Mouse (Mus musculus) cerebellum, adult 2 months (tissue): ENCODE results near the gene Gas2. TPM values are rescaled to one million over a fixed set of nuclear protein-coding genes. Genes with fewer than 3 reads are reported as not detected.

Source experiments
- DNase-seq, 2 experiments: peaks; one replicate each; pipeline ENCODE4 v3.0.0; 2021
- H3K27ac ChIP-seq: fragments of 200-500 bp; 2 replicates; pipeline ENCODE4 v1.5.1; 2012; ENCODE audit warnings: low read length, control low read depth, inconsistent platforms; ENCODE audit not compliant: insufficient read depth
- H3K27me3 ChIP-seq: fragments of 200-500 bp; 2 replicates; pipeline ENCODE4 v1.6.1; 2012; ENCODE audit warnings: inconsistent platforms, mild to moderate bottlenecking, low read length, moderate library complexity; ENCODE audit not compliant: control insufficient read depth, insufficient read depth
- H3K4me1 ChIP-seq: fragments of 200-500 bp; 2 replicates; pipeline ENCODE4 v1.6.1; 2011; ENCODE audit warnings: low read length; ENCODE audit not compliant: control insufficient read depth, insufficient read depth
- H3K4me3 ChIP-seq: fragments of 200-500 bp; replicated peaks from 2 replicates; pipeline ENCODE3; 2011; ENCODE audit warnings: mild to moderate bottlenecking, low read depth, low read length, control low read depth; ENCODE audit not compliant: insufficient read depth
- CTCF ChIP-seq: fragments of 200-500 bp; IDR thresholded peaks from 2 replicates; pipeline ENCODE4 v1.5.1; 2011; ENCODE audit warnings: low read depth, mild to moderate bottlenecking, control low read depth, low read length, moderate library complexity, borderline replicate concordance; ENCODE audit not compliant: insufficient read depth
- POLR2A ChIP-seq: fragments of 200-500 bp; IDR thresholded peaks from 2 replicates; pipeline ENCODE4 v1.6.1; 2011; ENCODE audit warnings: low read length, control low read depth, borderline replicate concordance; ENCODE audit not compliant: insufficient read depth
- WGBS: fragments of 180-500 bp; shearing (Covaris S2); methylation state at CpG from one replicate; pipeline ENCODE4 v1.1.7; 2018; 5-methylcytosine and 5-hydroxymethylcytosine counted together
- polyA plus RNA-seq: library from polyadenylated mRNA; depleted of rRNA; stranded (reverse); fragments of >200 nt; gene quantifications from 2 replicates; pipeline ENCODE4 v1.2.3, GENCODE M21; 2012; rRNA removed

The Gas2 gene
- polyA plus RNA-seq, 1 experiment, result 11.1 TPM

- no peak for DNase-seq
- no peak overlapping the region for H3K27ac ChIP-seq
- peaks cover 3% of the 10 kb centered on the region; the same call in 1 of the 2 replicates for H3K4me1 ChIP-seq
- no peaks in the 10 kb centered on the region for H3K27me3 ChIP-seq
- H3K4me3 ChIP-seq, result no peak overlapping the region
- TF ChIP-seq POLR2A (no peak), CTCF (no peak)
- WGBS, result 93% methylated on average over 2 of the region's 2 CpGs
Observed at GRCm38 (mm10) chr7:52007138-52007537, 145.3 kb downstream of the Gas2 start.

GRCm38 (mm10) chr7:52013457-52013856, 151.6 kb downstream of the Gas2 start:
- Histone ChIP-seq H3K27me3 (no peaks in the 10 kb centered on the region), H3K4me1 (no peaks in the 10 kb centered on the region), H3K4me3 (no peak overlapping the region), H3K27ac (no peak overlapping the region)
- TF ChIP-seq CTCF (no peak), POLR2A (no peak)
- no peak for DNase-seq
- 78% methylated on average over 7 of the region's 7 CpGs for WGBS

- Histone ChIP-seq H3K27me3 (no peaks in the 10 kb centered on the region), H3K27ac (no peak overlapping the region), H3K4me1 (no peaks in the 10 kb centered on the region), H3K4me3 (no peak overlapping the region)
- WGBS, result 88% methylated on average over 1 of the region's 1 CpGs
- DNase-seq, result no peak
- TF ChIP-seq CTCF (no peak), POLR2A (no peak)
Observed at GRCm38 (mm10) chr7:52015180-52015579, 153.4 kb downstream of the Gas2 start.

- Histone ChIP-seq H3K27me3 (no peaks in the 10 kb centered on the region), H3K4me1 (no peaks in the 10 kb centered on the region), H3K27ac (no peak within 1 kb of the TSS), H3K4me3 (no peak within 1 kb of the TSS)
- 84% methylated on average over 3 of the region's 3 CpGs for WGBS
- no peak for DNase-seq
- no peak for TF ChIP-seq POLR2A
- TF ChIP-seq CTCF, result no peak
Observed at GRCm38 (mm10) chr7:52015628-52016027, 153.8 kb downstream of the Gas2 start, which contains the start of gene 1700015G11Rik. TSS of gene 1700015G11Rik (minus strand) at chr7:52015728.

DNA sequence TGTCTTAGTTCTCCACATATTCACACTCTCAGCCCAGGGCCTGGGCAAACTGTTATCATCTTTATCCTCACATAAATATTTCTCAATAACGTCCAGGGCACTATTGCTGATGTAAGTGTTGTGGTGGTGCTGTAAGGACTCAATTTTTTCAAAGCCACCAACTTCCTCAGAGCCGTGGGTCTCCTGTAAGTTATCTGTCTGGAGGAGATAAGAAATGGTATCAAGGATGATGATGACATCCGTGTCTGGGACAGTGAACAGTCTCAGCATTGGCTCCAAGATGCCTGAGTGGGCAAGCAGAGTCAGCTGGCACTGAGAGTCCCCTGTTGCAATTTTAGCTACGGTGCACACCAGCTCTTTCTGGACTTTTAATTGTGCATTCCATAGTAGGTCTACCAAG, 160.2 kb downstream of the Gas2 start:
- no peak for DNase-seq
- TF ChIP-seq CTCF (no peak), POLR2A (no peak)
- Histone ChIP-seq H3K4me3 (no peak overlapping the region), H3K27ac (no peak overlapping the region), H3K4me1 (no peaks in the 10 kb centered on the region), H3K27me3 (no peaks in the 10 kb centered on the region)
- 83% methylated on average over 4 of the region's 4 CpGs for WGBS

- WGBS, result 92% methylated on average over 5 of the region's 5 CpGs
- Histone ChIP-seq H3K4me3 (no peak overlapping the region), H3K4me1 (no peaks in the 10 kb centered on the region), H3K27ac (no peak overlapping the region), H3K27me3 (no peaks in the 10 kb centered on the region)
- DNase-seq, result no peak
- no peak for TF ChIP-seq POLR2A
Observed at GRCm38 (mm10) chr7:52024050-52024626, 162.3 kb downstream of the Gas2 start.

DNA sequence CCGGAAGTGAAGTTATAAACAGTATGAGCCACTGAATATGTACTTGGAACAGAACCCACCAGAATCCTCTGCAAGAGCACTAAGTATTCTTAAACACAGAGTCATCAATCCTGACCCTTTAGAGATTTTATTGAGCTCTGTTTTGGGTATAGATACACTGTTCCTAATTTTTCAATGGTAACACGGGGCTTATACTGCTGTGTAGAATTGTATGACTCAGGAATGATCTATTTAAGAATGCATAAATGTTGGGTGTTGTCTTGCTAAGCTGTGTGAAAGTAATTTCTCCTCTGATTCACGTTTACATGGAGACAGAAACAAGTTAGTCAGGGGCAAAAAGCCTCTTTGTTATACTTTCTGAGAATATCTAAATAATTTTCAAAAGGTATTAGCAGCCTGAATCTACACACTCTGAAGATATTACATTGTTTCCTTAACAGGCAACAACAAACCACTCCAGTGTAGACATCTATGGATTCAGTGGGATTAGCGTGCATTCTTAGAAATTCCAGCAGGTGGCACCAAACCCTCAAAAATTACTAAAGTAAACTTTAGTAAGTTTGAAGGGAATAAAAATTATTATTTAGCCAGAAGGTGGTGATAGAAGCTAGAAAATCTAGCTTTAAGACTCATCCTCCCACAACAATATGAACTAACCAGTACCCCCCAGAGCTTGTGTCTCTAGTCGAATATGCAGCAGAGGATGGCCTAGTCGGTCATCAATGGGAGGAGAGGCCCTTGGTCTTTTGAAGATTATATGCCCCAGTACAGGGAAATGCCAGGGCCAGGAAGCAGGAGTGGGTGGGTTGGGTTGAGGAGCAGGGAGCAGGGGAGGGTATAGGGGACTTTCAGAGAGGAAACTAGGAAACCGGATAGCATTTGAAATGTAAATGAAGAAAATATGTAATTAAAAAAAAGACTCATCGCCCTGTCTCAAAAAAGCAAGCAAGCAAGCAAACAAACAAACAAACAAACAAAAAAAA, 176.1 kb downstream of the Gas2 start:
- WGBS, result 48% methylated on average over 8 of the region's 8 CpGs
- H3K27me3 ChIP-seq, result no peaks in the 10 kb centered on the region
- DNase-seq, result no peak
- no peaks in the 10 kb centered on the region for H3K4me1 ChIP-seq
- H3K27ac ChIP-seq, result no peak overlapping the region
- no peak overlapping the region for H3K4me3 ChIP-seq
- TF ChIP-seq CTCF (no peak), POLR2A (no peak)

Other genes with a start within 250 kb of the Gas2 start
- 33.0 and 43.1 TPM in 2 replicates for gene Slc17a6, start 240.0 kb upstream of the Gas2 start, polyA plus RNA-seq
- 6.1 and 6.9 TPM in 2 replicates for gene Fancf, start 252 bp downstream of the Gas2 start, polyA plus RNA-seq
- 47.1 and 51.8 TPM in 2 replicates for gene Svip, start 144.0 kb downstream of the Gas2 start, polyA plus RNA-seq
- gene 1700015G11Rik, start 153.7 kb downstream of the Gas2 start, polyA plus RNA-seq, result not detected in 2 replicates